Mouse (Mus musculus) heart, embryonic 13.5 days (tissue): Measurements from ENCODE around the gene Napsa. TPM values are rescaled to one million over a fixed set of nuclear protein-coding genes. Genes with fewer than 3 reads are reported as not detected.

ENCODE experiments used
- microRNA-seq: library from miRNA; unstranded; fragments of <30 nt; microRNA quantifications from one replicate; pipeline ENCODE4, GENCODE M21; 2016
- polyA plus RNA-seq: library from polyadenylated mRNA; unstranded; fragments of >200 nt; fragmentation: Nextera tagmentation; extraction: Ambion mirVana; gene quantifications from 2 replicates; pipeline ENCODE4 v1.2.1, GENCODE M21; 2015

The Napsa gene
- polyA plus RNA-seq, 1 experiment from 2014 or later, result 0.39 TPM

Small RNAs within 50 kb of the gene (microRNA-seq; reads per million reads assigned to microRNA genes)
- not detected for gene Mir7053

Other genes with a start within 250 kb of the Napsa start
- gene Syt3, start 188.3 kb upstream of the Napsa start, polyA plus RNA-seq, result 0.53 and 0.62 TPM in 2 replicates
- gene 1700008O03Rik, start 186.6 kb upstream of the Napsa start, polyA plus RNA-seq, result 0.35 and 0.45 TPM in 2 replicates
- 1.6 and 1.7 TPM in 2 replicates for gene Lrrc4b, start 143.4 kb upstream of the Napsa start, polyA plus RNA-seq
- 0.70 and 1.4 TPM in 2 replicates for gene Aspdh, start 107.0 kb upstream of the Napsa start, polyA plus RNA-seq
- gene Josd2, start 104.4 kb upstream of the Napsa start, polyA plus RNA-seq, result 138 and 158 TPM in 2 replicates
- 88.2 and 93.2 TPM in 2 replicates for gene Emc10, start 75.9 kb upstream of the Napsa start, polyA plus RNA-seq
- gene Fam71e1, start 75.8 kb upstream of the Napsa start, polyA plus RNA-seq, result 8.5 and 9.1 TPM in 2 replicates
- gene Mybpc2, start 47.7 kb upstream of the Napsa start, polyA plus RNA-seq, result 2.2 and 2.4 TPM in 2 replicates
- 0.05 and 0.13 TPM in 2 replicates for gene Spib, start 40.3 kb upstream of the Napsa start, polyA plus RNA-seq
- 56.1 and 58.7 TPM in 2 replicates for gene Pold1, start 23.5 kb upstream of the Napsa start, polyA plus RNA-seq
- 53.5 and 58.3 TPM in 2 replicates for gene Nr1h2, start 18.4 kb upstream of the Napsa start, polyA plus RNA-seq
- 0.05 and 0.17 TPM in 2 replicates for gene Kcnc3, start 18.3 kb downstream of the Napsa start, polyA plus RNA-seq
- gene Myh14, start 98.5 kb downstream of the Napsa start, polyA plus RNA-seq, result 0.59 and 0.99 TPM in 2 replicates
- gene Izumo2, start 136.4 kb downstream of the Napsa start, polyA plus RNA-seq, result not detected in 2 replicates
- 30.7 and 34.7 TPM in 2 replicates for gene Vrk3, start 176.0 kb downstream of the Napsa start, polyA plus RNA-seq
- 0.55 and 0.62 TPM in 2 replicates for gene Zfp473, start 178.7 kb downstream of the Napsa start, polyA plus RNA-seq
- gene Nup62, start 243.7 kb downstream of the Napsa start, polyA plus RNA-seq, result 77.5 and 80.3 TPM in 2 replicates
- 0.51 and 0.70 TPM in 2 replicates for gene Il4i1, start 244.0 kb downstream of the Napsa start, polyA plus RNA-seq
- gene Atf5, start 244.3 kb downstream of the Napsa start, polyA plus RNA-seq, result 2.4 and 2.7 TPM in 2 replicates